Mouse (Mus musculus) midbrain, embryonic 14.5 days (tissue): ENCODE measurements around the gene Glp1r. TPM values are rescaled to one million over a fixed set of nuclear protein-coding genes. Genes with fewer than 3 reads are reported as not detected.

Experiments
- ATAC-seq: fragments of 200-750 bp; cut with Nextera tagmentation; 2 replicates; pipeline ENCODE4 v1.8.0; 2017; ENCODE audit warnings: moderate number of reproducible peaks, moderate library complexity; ENCODE audit not compliant: low FRiP score, low TSS enrichment
- DNase-seq: peaks from one replicate; pipeline ENCODE4 v3.0.0-alpha.2; 2015
- H3K27ac ChIP-seq: fragments of 300-500 bp; sonication (generic); replicated peaks from 2 replicates; pipeline ENCODE4 v1.5.1; 2014; ENCODE audit warnings: mild to moderate bottlenecking, low read depth, low read length, moderate library complexity
- H3K27me3 ChIP-seq: fragments of 300-500 bp; sonication (generic); 2 replicates; pipeline ENCODE4 v1.6.1; 2014; ENCODE audit warnings: low read length, control low read depth, mixed read lengths; ENCODE audit not compliant: control insufficient read depth, insufficient read depth
- H3K36me3 ChIP-seq: fragments of 300-500 bp; sonication (generic); 2 replicates; pipeline ENCODE4 v1.6.1; 2014; ENCODE audit warnings: low read length, control low read depth; ENCODE audit not compliant: control insufficient read depth, insufficient read depth
- H3K4me1 ChIP-seq: fragments of 300-500 bp; sonication (generic); 2 replicates; pipeline ENCODE4 v1.6.1; 2014; ENCODE audit warnings: mild to moderate bottlenecking, antibody characterized with exemption, low read length, control low read depth; ENCODE audit not compliant: control insufficient read depth, insufficient read depth
- H3K4me2 ChIP-seq: fragments of 300-500 bp; sonication (generic); 2 replicates; pipeline ENCODE4 v1.6.1; 2014; ENCODE audit warnings: mild to moderate bottlenecking, low read length, moderate library complexity
- H3K4me3 ChIP-seq: fragments of 300-500 bp; sonication (generic); replicated peaks from 2 replicates; pipeline ENCODE4 v1.5.1; 2014; ENCODE audit warnings: low read depth, low read length
- H3K9ac ChIP-seq: fragments of 300-500 bp; sonication (generic); replicated peaks from 2 replicates; pipeline ENCODE4 v1.6.1; 2014; ENCODE audit warnings: mild to moderate bottlenecking, low read length, moderate library complexity
- H3K9me3 ChIP-seq: fragments of 300-500 bp; sonication (generic); 2 replicates; pipeline ENCODE4 v1.6.1; 2016; ENCODE audit warnings: low read length, control low read depth, mixed read lengths; ENCODE audit not compliant: control insufficient read depth
- WGBS: fragments of 180-500 bp; shearing (Covaris S2); extraction: QIAGEN DNeasy Blood & Tissue Kit; methylation state at CpG from one replicate; pipeline ENCODE4 v1.1.7; 2014; 5-methylcytosine and 5-hydroxymethylcytosine counted together
- polyA plus RNA-seq: library from polyadenylated mRNA; unstranded; fragments of >200 nt; fragmentation: Nextera tagmentation; extraction: Ambion mirVana; gene quantifications from 2 replicates; pipeline ENCODE4 v1.2.1, GENCODE M21; 2014

Glp1r gene
- polyA plus RNA-seq, 1 experiment from 2014 or later = 0.46 TPM

- ATAC-seq = no peak
- Histone ChIP-seq H3K27ac (no peak overlapping the region), H3K36me3 (no peaks in the 10 kb centered on the region), H3K27me3 (peaks cover 14% of the 10 kb centered on the region), H3K4me2 (no peak overlapping the region), H3K4me3 (no peak overlapping the region), H3K9ac (no peak overlapping the region), H3K4me1 (peaks cover 5% of the 10 kb centered on the region; the same call in 1 of the 2 replicates), H3K9me3 (no peaks in the 10 kb centered on the region)
- no peak for DNase-seq
- WGBS = 26% methylated on average over 2 of the region's 2 CpGs
These were observed 4.5 kb upstream of the Glp1r start for GRCm38 (mm10) chr17:30897075-30897474.

GRCm38 (mm10) chr17:30904096-30904495 is 2.5 kb downstream of the Glp1r start:
- 75% methylated on average over 2 of the region's 2 CpGs for WGBS

GRCm38 (mm10) chr17:30907577-30907976 is 6.0 kb downstream of the Glp1r start:
- Histone ChIP-seq H3K4me1 (no peaks in the 10 kb centered on the region), H3K36me3 (no peaks in the 10 kb centered on the region), H3K9ac (no peak overlapping the region), H3K27me3 (peaks cover under 1% of the 10 kb centered on the region; the same call in 1 of the 2 replicates), H3K4me2 (no peak overlapping the region), H3K4me3 (no peak overlapping the region), H3K9me3 (no peaks in the 10 kb centered on the region), H3K27ac (no peak overlapping the region)
- DNase-seq (no peak), ATAC-seq (no peak)
- 80% methylated on average over 4 of the region's 4 CpGs for WGBS

More at GRCm38 (mm10) chr17:30904096-30904495, 2.5 kb downstream of the Glp1r start:
- Histone ChIP-seq H3K4me1 (peaks cover 6% of the 10 kb centered on the region; the same call in 1 of the 2 replicates), H3K36me3 (no peaks in the 10 kb centered on the region), H3K4me3 (no peak overlapping the region), H3K9me3 (no peaks in the 10 kb centered on the region), H3K27ac (no peak overlapping the region), H3K27me3 (peaks cover 20% of the 10 kb centered on the region), H3K9ac (no peak overlapping the region), H3K4me2 (no peak overlapping the region)
- no peak for DNase-seq
- no peak for ATAC-seq

GRCm38 (mm10) chr17:30910866-30911731 is 9.5 kb downstream of the Glp1r start:
- Histone ChIP-seq H3K36me3 (no peaks in the 10 kb centered on the region), H3K9ac (no peak overlapping the region), H3K27ac (no peak overlapping the region), H3K4me3 (no peak overlapping the region), H3K4me2 (no peak overlapping the region), H3K27me3 (no peaks in the 10 kb centered on the region), H3K9me3 (no peaks in the 10 kb centered on the region), H3K4me1 (no peaks in the 10 kb centered on the region)
- no peak for DNase-seq
- WGBS = 82% methylated on average over 27 of the region's 27 CpGs
- ATAC-seq = no peak

GRCm38 (mm10) chr17:30911732-30912088 is 10.1 kb downstream of the Glp1r start:
- DNase-seq = no peak
- no peak overlapping the region for H3K9ac ChIP-seq
- H3K9me3 ChIP-seq = no peaks in the 10 kb centered on the region
- no peak for ATAC-seq
- WGBS = 56% methylated on average over 8 of the region's 8 CpGs
- H3K4me2 ChIP-seq = no peak overlapping the region
- H3K27ac ChIP-seq = no peak overlapping the region
- H3K4me1 ChIP-seq = no peaks in the 10 kb centered on the region
- H3K4me3 ChIP-seq = no peak overlapping the region
- H3K27me3 ChIP-seq = no peaks in the 10 kb centered on the region
- no peaks in the 10 kb centered on the region for H3K36me3 ChIP-seq

GRCm38 (mm10) chr17:30912536-30912935 is 10.9 kb downstream of the Glp1r start:
- H3K9ac ChIP-seq = no peak overlapping the region
- H3K4me1 ChIP-seq = no peaks in the 10 kb centered on the region
- no peaks in the 10 kb centered on the region for H3K9me3 ChIP-seq
- no peak overlapping the region for H3K4me2 ChIP-seq
- no peaks in the 10 kb centered on the region for H3K27me3 ChIP-seq
- 82% methylated on average over 5 of the region's 5 CpGs for WGBS
- no peaks in the 10 kb centered on the region for H3K36me3 ChIP-seq
- H3K27ac ChIP-seq = no peak overlapping the region
- DNase-seq (no peak), ATAC-seq (no peak)
- H3K4me3 ChIP-seq = no peak overlapping the region

- Histone ChIP-seq H3K9me3 (no peaks in the 10 kb centered on the region), H3K4me1 (no peaks in the 10 kb centered on the region), H3K36me3 (no peaks in the 10 kb centered on the region), H3K4me3 (no peak overlapping the region), H3K4me2 (no peak overlapping the region), H3K9ac (no peak overlapping the region), H3K27me3 (no peaks in the 10 kb centered on the region), H3K27ac (no peak overlapping the region)
- ATAC-seq (no peak), DNase-seq (no peak)
These were observed 12.6 kb downstream of the Glp1r start for GRCm38 (mm10) chr17:30914264-30914663.

GRCm38 (mm10) chr17:30923566-30923965 is 21.9 kb downstream of the Glp1r start:
- Histone ChIP-seq H3K36me3 (no peaks in the 10 kb centered on the region), H3K4me2 (no peak overlapping the region), H3K4me3 (no peak overlapping the region), H3K9ac (no peak overlapping the region), H3K4me1 (no peaks in the 10 kb centered on the region), H3K27ac (no peak overlapping the region), H3K27me3 (no peaks in the 10 kb centered on the region), H3K9me3 (no peaks in the 10 kb centered on the region)
- ATAC-seq = no peak
- 69% methylated on average over 4 of the region's 4 CpGs for WGBS
- DNase-seq = no peak

- no peaks in the 10 kb centered on the region for H3K36me3 ChIP-seq
- no peak overlapping the region for H3K4me3 ChIP-seq
- H3K27me3 ChIP-seq = no peaks in the 10 kb centered on the region
- H3K4me1 ChIP-seq = no peaks in the 10 kb centered on the region
- DNase-seq (no peak), ATAC-seq (no peak)
- no peak overlapping the region for H3K4me2 ChIP-seq
- WGBS = 82% methylated on average over 7 of the region's 7 CpGs
- no peak overlapping the region for H3K27ac ChIP-seq
- H3K9me3 ChIP-seq = no peaks in the 10 kb centered on the region
- H3K9ac ChIP-seq = no peak overlapping the region
These were observed 29.2 kb downstream of the Glp1r start for GRCm38 (mm10) chr17:30930827-30931226.
